Mouse (Mus musculus) myocyte (in vitro differentiated cells): ENCODE measurements around the gene Iqschfp.

Experiments used
- POLR2A ChIP-seq: IDR thresholded peaks from one replicate; pipeline ENCODE4 v1.6.1; 2011; ENCODE audit warnings: low read depth, mild to moderate bottlenecking, control low read depth, moderate library complexity; ENCODE audit not compliant: insufficient read length
- TCF3 ChIP-seq: IDR thresholded peaks from one replicate; pipeline ENCODE4 v1.6.1; 2011; ENCODE audit warnings: low read depth, control low read depth; ENCODE audit not compliant: insufficient read length

- TF ChIP-seq POLR2A (no peak), TCF3 (no peak)
Measured at GRCm38 (mm10) chr3:68646387-68647130, 754.5 kb downstream of the Iqschfp start.
